Mouse (Mus musculus) testis, adult 2 months (tissue): Measurements from ENCODE around the gene Il15.

Experiments
- CTCF ChIP-seq: fragments of 200-500 bp; IDR thresholded peaks from 2 replicates; pipeline ENCODE4 v1.5.1; 2012; ENCODE audit warnings: low read depth, mild to moderate bottlenecking, inconsistent platforms, low read length, moderate library complexity; ENCODE audit not compliant: control insufficient read depth, insufficient read depth, insufficient replicate concordance
- POLR2A ChIP-seq: fragments of 200-500 bp; IDR thresholded peaks from 2 replicates; pipeline ENCODE4 v1.6.1; 2012; ENCODE audit warnings: low read depth, mild to moderate bottlenecking, inconsistent platforms, low read length, moderate library complexity; ENCODE audit not compliant: control insufficient read depth

DNA sequence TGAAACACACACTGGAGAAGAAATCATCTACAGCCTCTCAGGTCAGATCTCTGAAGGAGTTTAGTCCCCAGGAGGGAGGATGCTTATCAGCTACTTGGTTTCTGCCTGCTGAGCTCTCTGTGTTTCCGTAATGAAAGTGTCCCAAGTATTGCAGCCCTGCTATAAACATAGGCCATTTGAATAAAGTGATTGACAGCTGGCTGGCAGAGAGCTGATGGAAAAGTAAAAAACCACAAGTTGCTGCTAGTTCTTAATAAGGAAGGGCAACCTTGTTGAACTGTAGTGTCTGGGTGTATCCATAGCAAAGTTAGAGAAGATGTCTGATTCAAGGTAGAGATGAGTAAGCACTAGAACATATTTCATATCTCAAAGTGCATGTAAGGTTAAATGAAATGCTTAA lies 4.0 kb upstream of the Il15 start:
- TF ChIP-seq CTCF = no peak
- no peak for TF ChIP-seq POLR2A
